Mouse (Mus musculus) lung, postnatal 0 days (tissue): ENCODE measurements at regions not wholly inside any gene's neighbourhood (a gene's known extent, or its start where the extent isn't known, plus 50 kb on each side); places are given as distances from the start of the nearest gene placed in this dataset.

Experiments used
- ATAC-seq: fragments of 200-750 bp; cut with Nextera tagmentation; 2 replicates; pipeline ENCODE4 v1.8.0; 2017; ENCODE audit warnings: moderate library complexity
- DNase-seq: peaks from one replicate; pipeline ENCODE4 v3.0.0-alpha.2; 2016; ENCODE audit warnings: low spot score
- H3K27ac ChIP-seq: fragments of 300-500 bp; sonication (generic); 2 replicates; pipeline ENCODE4 v1.5.1; 2014; ENCODE audit warnings: antibody characterized with exemption, mild to moderate bottlenecking, low read length, mixed read lengths
- H3K27me3 ChIP-seq: fragments of 300-500 bp; sonication (generic); replicated peaks from 2 replicates; pipeline ENCODE4 v1.6.1; 2014; ENCODE audit warnings: low read length, mixed read lengths; ENCODE audit not compliant: insufficient read depth
- H3K36me3 ChIP-seq: fragments of 300-500 bp; sonication (generic); 2 replicates; pipeline ENCODE4 v1.6.1; 2014; ENCODE audit warnings: low read length, mixed read lengths; ENCODE audit not compliant: insufficient read depth
- H3K4me1 ChIP-seq: fragments of 300-500 bp; sonication (generic); 2 replicates; pipeline ENCODE4 v1.6.1; 2014; ENCODE audit warnings: antibody characterized with exemption, low read depth, low read length, mixed read lengths; ENCODE audit not compliant: insufficient read depth
- H3K4me2 ChIP-seq: fragments of 300-500 bp; sonication (generic); replicated peaks from 2 replicates; pipeline ENCODE4 v1.6.1; 2014; ENCODE audit warnings: low read depth, mild to moderate bottlenecking, low read length, moderate library complexity, mixed read lengths
- H3K4me3 ChIP-seq: fragments of 300-500 bp; sonication (generic); 2 replicates; pipeline ENCODE4 v1.5.1; 2014; ENCODE audit warnings: low read depth, low read length
- H3K9ac ChIP-seq: fragments of 300-500 bp; sonication (generic); replicated peaks from 2 replicates; pipeline ENCODE4 v1.6.1; 2014; ENCODE audit warnings: low read depth, mild to moderate bottlenecking
- H3K9me3 ChIP-seq: fragments of 300-500 bp; sonication (generic); 2 replicates; pipeline ENCODE4 v1.6.1; 2016; ENCODE audit warnings: low read length, mixed read lengths
- CTCF ChIP-seq: IDR thresholded peaks from 2 replicates; pipeline ENCODE4 v1.5.1; 2016; ENCODE audit warnings: antibody characterized with exemption, mild to moderate bottlenecking
- EP300 ChIP-seq: IDR thresholded peaks from 2 replicates; pipeline ENCODE4 v1.6.1; 2016; ENCODE audit warnings: antibody characterized with exemption, mild to moderate bottlenecking, control low read depth
- WGBS: fragments of 180-500 bp; shearing (Covaris S2); extraction: QIAGEN DNeasy Blood & Tissue Kit; methylation state at CpG from one replicate; pipeline ENCODE4 v1.1.7; 2014; 5-methylcytosine and 5-hydroxymethylcytosine counted together

DNA sequence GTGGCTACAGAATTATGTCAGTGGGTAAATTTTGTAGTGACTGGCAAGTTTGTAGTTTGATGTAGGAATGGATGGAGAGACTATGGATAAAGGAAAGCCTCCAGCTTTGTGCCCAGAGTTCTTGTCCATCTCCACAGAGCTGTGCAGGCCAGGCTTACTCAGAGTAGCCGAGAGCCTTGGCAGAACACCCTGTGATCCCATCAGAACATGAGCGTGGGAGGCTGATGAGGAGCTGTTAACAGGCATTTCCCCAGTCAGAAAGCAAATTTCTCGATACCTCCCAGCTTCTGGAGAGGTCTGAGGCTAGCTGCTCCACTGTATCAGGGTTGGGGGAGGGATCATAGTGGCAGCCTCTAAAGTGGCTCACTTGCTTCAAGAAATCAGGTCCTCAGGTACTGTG, 107.8 kb downstream of the Cops8 start:
- WGBS: 53% methylated on average over 3 of the region's 3 CpGs

DNA sequence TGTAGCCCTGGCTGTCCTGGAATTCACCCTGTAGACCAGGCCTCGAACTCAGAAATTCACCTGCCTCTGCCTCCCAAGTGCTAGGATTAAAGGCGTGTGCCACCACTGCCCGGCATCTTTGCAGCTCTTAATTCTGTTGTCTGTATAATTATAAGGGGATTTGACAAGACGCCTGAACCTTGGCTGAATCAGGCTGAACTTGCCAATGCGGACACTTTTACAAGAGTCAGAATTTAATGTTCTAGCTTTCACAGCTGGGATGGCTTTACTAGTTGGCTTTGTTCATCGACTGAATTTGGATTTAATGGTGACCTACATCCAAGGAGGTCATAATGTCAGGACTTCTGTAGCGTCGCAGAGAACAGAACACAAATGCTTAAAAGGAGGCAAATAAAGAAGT, 108.3 kb downstream of the Cops8 start:
- no peak overlapping the region for H3K4me3 ChIP-seq
- DNase-seq: no peak
- H3K27ac ChIP-seq: 0 out of 2 replicates have a peak overlapping the region, but pooled peaks have one; percentile 9
- no peaks in the 10 kb centered on the region; the same call in 1 of the 2 replicates for H3K4me1 ChIP-seq
- H3K9ac ChIP-seq: no peak overlapping the region
- no peaks in the 10 kb centered on the region for H3K36me3 ChIP-seq
- no peaks in the 10 kb centered on the region for H3K9me3 ChIP-seq
- 84% methylated on average over 8 of the region's 8 CpGs for WGBS
- no peak overlapping the region for H3K4me2 ChIP-seq
- no peak for ATAC-seq
- TF ChIP-seq EP300 (no peak), CTCF (no peak)
- no peaks in the 10 kb centered on the region for H3K27me3 ChIP-seq

More for the DNA sequence above, 107.8 kb downstream of the Cops8 start:
- no peak overlapping the region for H3K9ac ChIP-seq
- H3K4me3 ChIP-seq: no peak overlapping the region
- TF ChIP-seq CTCF: no peak
- TF ChIP-seq EP300: no peak
- H3K4me1 ChIP-seq: no peaks in the 10 kb centered on the region
- no peaks in the 10 kb centered on the region for H3K36me3 ChIP-seq
- no peaks in the 10 kb centered on the region for H3K27me3 ChIP-seq
- 0 out of 2 replicates have a peak overlapping the region, but pooled peaks have one; percentile 9 for H3K27ac ChIP-seq
- ATAC-seq (peak; percentile 50; the same call in 1 of the 2 replicates), DNase-seq (peak; percentile 38)
- no peak overlapping the region for H3K4me2 ChIP-seq
- H3K9me3 ChIP-seq: no peaks in the 10 kb centered on the region
